Mouse (Mus musculus) megakaryocyte progenitor cell, adult 5-6 weeks (primary cell): ENCODE results near the gene A430033K04Rik. TPM values are rescaled to one million over a fixed set of nuclear protein-coding genes. Genes with fewer than 3 reads are reported as not detected.
A peak's percentile ranks its signal among the peaks of the same experiment; 100 is the strongest.

ENCODE experiments used
- ATAC-seq: replicated peaks from 2 replicates; pipeline ENCODE4 v1.8.0; 2016; ENCODE audit warnings: mild to moderate bottlenecking, moderate TSS enrichment, inconsistent platforms; ENCODE audit not compliant: poor library complexity
- total RNA-seq, 2 experiments: library from RNA; stranded (forward) in 1 of 2; stranded (reverse) in 1 of 2; fragments of 157-497, 149-512 nt in 1 of 2; fragments of 200-1000 nt in 1 of 2; gene quantifications; 2 replicates each; pipeline versions ENCODE4 v1.2.3 to v1.2.4; 2015 to 2017

Gene A430033K04Rik
- total RNA-seq, 2 experiments from 2014 or later = 8.2 to 10.0 TPM

DNA sequence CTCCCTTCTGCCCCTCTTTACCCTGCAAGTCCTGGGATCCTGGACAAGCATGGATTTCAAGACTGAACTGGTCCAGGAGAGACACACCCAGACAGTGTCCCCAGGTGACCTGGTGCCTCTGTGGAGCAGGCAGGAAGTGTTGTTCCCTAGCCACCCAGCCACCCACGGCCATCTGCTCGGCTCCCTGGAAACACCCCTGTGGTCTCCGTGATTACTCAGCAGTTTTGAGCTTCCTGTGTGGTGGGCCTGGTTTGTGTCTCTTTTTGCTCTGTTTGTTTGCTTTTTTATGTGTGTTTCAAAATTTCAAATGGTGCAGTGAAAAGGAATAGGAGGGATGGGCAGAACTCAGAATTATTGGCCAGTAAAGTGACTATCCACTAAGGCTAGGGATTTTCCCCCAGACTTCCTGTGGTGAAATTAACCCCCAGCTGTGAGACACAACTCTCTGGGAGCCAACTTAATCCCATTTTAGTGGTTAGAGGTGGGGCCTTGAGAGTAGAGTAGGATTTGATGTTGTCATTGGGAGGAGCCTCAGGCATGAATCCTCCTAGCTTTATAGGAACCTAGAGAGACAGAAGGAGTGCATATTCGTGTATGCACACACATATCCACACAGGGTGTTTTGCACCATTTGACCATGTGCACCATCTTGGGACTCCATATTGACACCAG is 72.0 kb downstream of the A430033K04Rik start:
- ATAC-seq = peak; percentile 95

DNA sequence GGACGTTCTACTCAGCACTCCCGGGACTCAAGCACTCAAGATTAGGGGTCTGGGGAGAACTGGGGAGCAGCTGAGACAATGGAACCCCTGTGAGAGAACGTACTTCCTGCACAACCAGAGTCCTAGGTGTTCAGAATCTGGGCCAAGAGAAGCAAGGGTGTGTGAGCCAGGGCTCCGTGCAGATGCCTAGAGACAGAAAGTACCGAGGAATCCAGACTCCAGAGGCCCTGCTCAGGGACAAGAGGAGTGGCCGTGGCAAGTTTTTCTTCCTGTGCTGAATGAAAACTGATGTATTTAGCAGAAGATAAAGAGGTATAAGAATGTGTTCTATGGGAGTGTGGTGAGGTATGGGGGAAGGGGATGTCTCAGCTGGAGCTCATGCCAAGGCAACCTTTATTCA is 74.8 kb downstream of the A430033K04Rik start:
- no peak for ATAC-seq

Other genes starting within 250 kb of the A430033K04Rik start
- gene Zfp157, start 181.4 kb upstream of the A430033K04Rik start, total RNA-seq (2015) = 11.5 and 16.9 TPM in 2 replicates
- gene Zfp157, start 181.4 kb upstream of the A430033K04Rik start, total RNA-seq (2017) = 10.8 and 16.1 TPM in 2 replicates
- not detected in 2 replicates for gene 1700123K08Rik, start 58.1 kb upstream of the A430033K04Rik start, total RNA-seq (2015)
- gene 1700123K08Rik, start 58.1 kb upstream of the A430033K04Rik start, total RNA-seq (2017) = not detected in 2 replicates
- 47.1 and 48.9 TPM in 2 replicates for gene Zfp68, start 3.1 kb upstream of the A430033K04Rik start, total RNA-seq (2015)
- gene Zfp68, start 3.1 kb upstream of the A430033K04Rik start, total RNA-seq (2017) = 62.8 and 69.4 TPM in 2 replicates
- gene Fam20c, start 131.7 kb downstream of the A430033K04Rik start, total RNA-seq (2015) = 2.0 and 3.4 TPM in 2 replicates
- 2.5 and 6.3 TPM in 2 replicates for gene Fam20c, start 131.7 kb downstream of the A430033K04Rik start, total RNA-seq (2017)
- gene Gm5294, start 197.2 kb downstream of the A430033K04Rik start, total RNA-seq (2015) = not detected in 2 replicates
- not detected in 2 replicates for gene Gm5294, start 197.2 kb downstream of the A430033K04Rik start, total RNA-seq (2017)